Mouse (Mus musculus) adrenal gland, postnatal 10 days (tissue): ENCODE data around the gene Senp6. TPM values are rescaled to one million over a fixed set of nuclear protein-coding genes. Genes with fewer than 3 reads are reported as not detected.
A peak's percentile ranks its signal among the peaks of the same experiment; 100 is the strongest.
"Not testable (repeated sequence)": the region's sequence is repeated elsewhere in the genome, so short reads cannot be mapped to it uniquely, and the experiment has no call there.

ENCODE experiments used
- DNase-seq: peaks from one replicate; pipeline ENCODE4 v3.0.0; 2021; ENCODE audit warnings: mixed read lengths
- total RNA-seq, 2 experiments: library from RNA; stranded (reverse); gene quantifications; 2 replicates each; pipeline ENCODE4 v1.2.3; 2021

Gene Senp6
- total RNA-seq, 2 experiments from 2014 or later, result 103 to 107 TPM

- DNase-seq, result no peak
These were observed 8.2 kb downstream of the Senp6 start for GRCm38 (mm10) chr9:80074949-80075348.

- no peak for DNase-seq
These were observed 14.2 kb downstream of the Senp6 start for GRCm38 (mm10) chr9:80080941-80081340.

- DNase-seq, result no peak
These were observed 17.9 kb downstream of the Senp6 start for GRCm38 (mm10) chr9:80084429-80085092.

GRCm38 (mm10) chr9:80085665-80086064, 19.0 kb downstream of the Senp6 start:
- DNase-seq, result no peak

- not testable (repeated sequence) for DNase-seq
These were observed 19.7 kb downstream of the Senp6 start for GRCm38 (mm10) chr9:80086272-80086966.

- DNase-seq, result no peak
These were observed 22.7 kb downstream of the Senp6 start for GRCm38 (mm10) chr9:80089409-80089808.

GRCm38 (mm10) chr9:80096325-80096724, 29.6 kb downstream of the Senp6 start:
- no peak for DNase-seq

- DNase-seq, result no peak
These were observed 79.4 kb downstream of the Senp6 start for GRCm38 (mm10) chr9:80145992-80146587.

GRCm38 (mm10) chr9:80149594-80149993, 82.9 kb downstream of the Senp6 start:
- no peak for DNase-seq

GRCm38 (mm10) chr9:80155277-80155676, 88.6 kb downstream of the Senp6 start:
- DNase-seq, result peak; percentile 50

- DNase-seq, result no peak
These were observed 90.1 kb downstream of the Senp6 start for GRCm38 (mm10) chr9:80156780-80157179.

- no peak for DNase-seq
These were observed 91.2 kb downstream of the Senp6 start for GRCm38 (mm10) chr9:80157840-80158465.

GRCm38 (mm10) chr9:80158937-80159336, 92.2 kb downstream of the Senp6 start:
- DNase-seq, result no peak

- no peak for DNase-seq
These were observed 94.7 kb downstream of the Senp6 start for GRCm38 (mm10) chr9:80161451-80161850.

- no peak for DNase-seq
These were observed 96.5 kb downstream of the Senp6 start for GRCm38 (mm10) chr9:80163126-80163723.

- DNase-seq, result no peak
These were observed 97.5 kb downstream of the Senp6 start for GRCm38 (mm10) chr9:80164191-80164590.

- DNase-seq, result peak; percentile 99
These were observed 98.1 kb downstream of the Senp6 start, which contains the start of gene Myo6 for GRCm38 (mm10) chr9:80164611-80165474. TSS of gene Myo6 (plus strand) at chr9:80165031.

GRCm38 (mm10) chr9:80165690-80166089, 99.0 kb downstream of the Senp6 start:
- DNase-seq, result no peak

- no peak for DNase-seq
These were observed 99.7 kb downstream of the Senp6 start for GRCm38 (mm10) chr9:80166425-80166824.

GRCm38 (mm10) chr9:80167089-80167488, 100.4 kb downstream of the Senp6 start:
- no peak for DNase-seq

- DNase-seq, result no peak
These were observed 102.8 kb downstream of the Senp6 start for GRCm38 (mm10) chr9:80169551-80169950.
